Mouse (Mus musculus): ENCODE data around the gene Gm21762. TPM values are rescaled to one million over a fixed set of nuclear protein-coding genes. Genes with fewer than 3 reads are reported as not detected.
"Not testable (repeated sequence)": the region's sequence is repeated elsewhere in the genome, so short reads cannot be mapped to it uniquely, and the experiment has no call there.

Gene Gm21762
- not detected in 2 replicates for polyA plus RNA-seq (2014; fragmentation: Nextera tagmentation; extraction: Ambion mirVana)

DNA sequence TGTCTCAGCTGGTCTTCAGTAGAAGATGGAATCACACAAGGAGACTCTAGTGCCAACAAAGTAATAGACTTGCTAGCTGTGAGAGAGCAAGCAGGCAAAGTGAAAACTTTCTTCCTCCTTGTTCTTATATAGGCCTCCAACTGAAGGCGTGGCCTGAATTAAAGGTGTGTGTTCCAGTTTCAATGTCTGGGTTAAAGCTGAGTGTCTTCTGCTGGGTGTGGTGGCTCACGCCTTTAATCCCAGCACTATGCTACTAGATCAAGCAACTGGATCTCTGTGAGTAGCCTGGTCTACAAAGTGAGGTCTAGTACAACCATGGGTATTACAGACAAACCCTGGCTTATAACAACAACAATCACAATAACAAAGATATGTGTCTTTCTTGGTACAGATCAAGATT lies at the start of gene Gm21762:
Gene Gm21762, minus strand, starts transcription at position 101 of the 400 bp plus-strand sequence.
- H3K9me3 ChIP-seq (ENCODE audit: control insufficient read depth, low read depth, low read length); H3K27me3 ChIP-seq (ENCODE audit: control insufficient read depth, insufficient read depth, low read length); H3K9ac ChIP-seq (replicated peaks; ENCODE audit: low read depth, low read length); H3K4me2 ChIP-seq (replicated peaks; ENCODE audit: low read depth, low read length); H3K4me1 ChIP-seq (ENCODE audit: control insufficient read depth, insufficient read depth, low read length); H3K4me3 ChIP-seq (ENCODE audit: low read depth, low read length); ATAC-seq (ENCODE audit: insufficient number of reproducible peaks, insufficient read depth, low FRiP score, low read depth); H3K27ac ChIP-seq (ENCODE audit: low read length); H3K36me3 ChIP-seq (ENCODE audit: control insufficient read depth, insufficient read depth, low read length): not testable (repeated sequence)
- WGBS = no CpG with 5 or more reads among the region's 2 CpGs

DNA sequence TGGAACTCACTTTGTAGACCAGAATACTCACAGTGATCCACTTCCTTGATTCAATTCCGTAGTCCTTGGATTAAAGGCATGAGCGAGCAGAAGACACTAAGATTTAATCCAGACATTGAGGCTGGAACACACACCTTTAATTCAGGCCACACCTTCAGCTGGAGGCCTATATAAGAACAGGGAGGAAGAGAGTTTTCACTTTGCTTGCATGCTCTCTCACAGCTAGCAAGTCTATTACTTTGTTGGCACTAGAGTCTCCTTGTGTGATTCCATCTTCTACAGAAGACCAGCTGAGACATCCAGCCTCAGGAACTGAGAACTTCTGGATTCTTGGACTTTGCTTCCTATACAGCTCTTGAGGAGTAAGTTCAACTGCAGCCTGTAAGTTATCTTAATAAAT lies 47.1 kb upstream of the Gm21762 start, which contains the start of gene AF067061:
Gene AF067061, plus strand, starts transcription at position 245 of the 400 bp plus-strand sequence.
- H3K9me3 ChIP-seq (ENCODE audit: control insufficient read depth, low read depth, low read length); ATAC-seq (ENCODE audit: insufficient number of reproducible peaks, insufficient read depth, low FRiP score, low read depth); H3K4me2 ChIP-seq (replicated peaks; ENCODE audit: low read depth, low read length); H3K27me3 ChIP-seq (ENCODE audit: control insufficient read depth, insufficient read depth, low read length); H3K27ac ChIP-seq (ENCODE audit: low read length); H3K9ac ChIP-seq (replicated peaks; ENCODE audit: low read depth, low read length); H3K36me3 ChIP-seq (ENCODE audit: control insufficient read depth, insufficient read depth, low read length); H3K4me1 ChIP-seq (ENCODE audit: control insufficient read depth, insufficient read depth, low read length); H3K4me3 ChIP-seq (ENCODE audit: low read depth, low read length): not testable (repeated sequence)
- 93% methylated on average over 2 of the region's 2 CpGs for WGBS

DNA sequence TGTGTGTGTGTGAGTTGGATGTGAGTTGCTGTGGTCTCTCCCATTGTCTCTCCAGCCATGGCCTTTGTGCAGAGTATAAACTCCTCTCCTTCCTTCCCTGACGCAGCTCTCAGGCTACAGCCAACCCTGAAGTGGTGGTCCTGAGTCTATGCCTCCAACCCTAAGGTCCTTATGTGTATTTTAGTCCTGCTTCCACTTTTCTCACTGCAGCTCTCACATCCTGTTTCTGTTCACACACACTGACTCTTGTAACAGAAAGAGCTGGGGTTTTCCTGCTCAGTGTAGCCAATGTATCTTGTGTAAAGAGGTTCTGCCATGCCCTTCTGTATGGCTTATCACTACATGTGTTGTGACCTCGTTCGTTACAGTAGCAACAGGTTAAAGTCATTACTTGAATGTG lies 44.0 kb upstream of the Gm21762 start:
- not testable (repeated sequence) for H3K27ac ChIP-seq (ENCODE audit: low read length); H3K4me3 ChIP-seq (ENCODE audit: low read depth, low read length); H3K36me3 ChIP-seq (ENCODE audit: control insufficient read depth, insufficient read depth, low read length); H3K27me3 ChIP-seq (ENCODE audit: control insufficient read depth, insufficient read depth, low read length); H3K4me2 ChIP-seq (replicated peaks; ENCODE audit: low read depth, low read length); H3K9me3 ChIP-seq (ENCODE audit: control insufficient read depth, low read depth, low read length); ATAC-seq (ENCODE audit: insufficient number of reproducible peaks, insufficient read depth, low FRiP score, low read depth); H3K4me1 ChIP-seq (ENCODE audit: control insufficient read depth, insufficient read depth, low read length); H3K9ac ChIP-seq (replicated peaks; ENCODE audit: low read depth, low read length)
- 79% methylated on average over 3 of the region's 3 CpGs for WGBS

DNA sequence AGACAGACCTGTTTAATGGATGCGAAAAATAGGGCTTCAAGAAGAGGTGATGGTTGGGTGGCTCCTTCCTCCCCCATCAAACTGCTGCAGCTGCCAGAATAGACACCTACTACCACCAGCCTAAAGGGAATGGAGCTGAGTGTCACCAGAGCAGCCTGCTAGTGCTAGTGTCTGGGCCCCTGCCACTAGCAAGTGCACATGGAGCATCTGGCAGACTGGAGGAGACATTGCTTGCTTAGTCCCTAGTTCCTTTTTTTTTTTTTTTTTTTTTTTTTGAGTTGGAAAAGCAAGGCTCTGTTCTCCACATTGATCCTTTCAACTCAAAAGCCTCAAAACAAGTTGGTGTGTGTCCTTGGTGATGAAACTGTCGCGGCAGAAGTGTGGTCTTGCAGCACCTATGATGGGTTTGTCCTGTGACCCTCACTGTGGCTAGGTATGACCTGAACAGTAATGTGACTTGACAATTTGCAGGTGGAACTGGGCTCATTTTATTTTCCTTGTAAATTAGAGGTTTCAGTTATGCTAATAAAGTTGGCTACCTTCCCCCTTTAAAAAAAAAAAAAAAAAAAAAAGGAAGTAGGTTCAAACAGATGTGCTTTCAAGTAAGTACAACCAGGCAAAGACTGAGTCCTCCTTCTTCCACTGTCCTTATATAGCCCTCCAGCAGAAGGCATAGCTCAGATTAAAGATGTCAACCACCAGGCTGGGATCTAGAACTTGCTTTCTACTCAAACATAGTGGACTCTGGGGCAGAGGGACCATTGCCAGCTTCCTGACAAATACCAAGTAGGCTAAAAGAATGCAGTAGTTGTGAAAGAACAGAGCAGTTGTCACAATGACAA lies 43.3 kb upstream of the Gm21762 start:
- not testable (repeated sequence) for ATAC-seq (ENCODE audit: insufficient number of reproducible peaks, insufficient read depth, low FRiP score, low read depth); H3K36me3 ChIP-seq (ENCODE audit: control insufficient read depth, insufficient read depth, low read length); H3K27ac ChIP-seq (ENCODE audit: low read length); H3K4me3 ChIP-seq (ENCODE audit: low read depth, low read length); H3K4me2 ChIP-seq (replicated peaks; ENCODE audit: low read depth, low read length); H3K9me3 ChIP-seq (ENCODE audit: control insufficient read depth, low read depth, low read length); H3K9ac ChIP-seq (replicated peaks; ENCODE audit: low read depth, low read length); H3K27me3 ChIP-seq (ENCODE audit: control insufficient read depth, insufficient read depth, low read length); H3K4me1 ChIP-seq (ENCODE audit: control insufficient read depth, insufficient read depth, low read length)
- WGBS = 88% methylated on average over 3 of the region's 3 CpGs

DNA sequence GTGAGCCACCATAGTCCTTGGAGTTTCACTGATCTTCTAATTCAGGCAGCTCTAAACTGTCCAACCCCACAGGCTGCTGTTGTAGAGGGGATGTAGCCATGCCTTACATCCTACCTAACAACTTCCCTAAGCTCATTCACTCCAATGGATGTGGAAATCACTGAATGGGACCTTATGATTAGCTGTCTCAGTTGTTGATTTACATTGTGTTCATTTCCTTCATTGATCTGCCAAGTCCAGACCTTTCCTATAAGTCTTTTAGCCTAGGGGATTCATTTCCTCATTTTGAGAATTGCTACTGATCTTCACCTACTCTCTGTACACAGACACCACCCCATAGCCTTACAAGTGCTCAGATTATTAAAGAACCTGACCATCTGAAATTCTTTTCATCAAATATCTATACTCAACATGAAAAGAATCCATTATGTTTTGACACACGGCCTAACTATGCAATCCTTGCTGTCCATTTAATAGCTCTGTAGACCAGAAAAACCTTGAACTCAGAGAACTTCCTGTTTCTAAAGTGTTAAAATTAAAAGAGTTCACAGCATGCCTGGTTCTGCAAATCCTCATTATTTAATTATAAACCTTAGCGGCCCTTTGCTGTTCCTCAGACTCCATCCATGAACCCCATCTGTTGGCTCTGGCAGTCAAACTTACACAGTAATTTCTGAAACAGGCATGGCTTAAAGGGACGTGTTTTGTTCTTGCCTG lies 35.6 kb upstream of the Gm21762 start:
- not testable (repeated sequence) for H3K27me3 ChIP-seq (ENCODE audit: control insufficient read depth, insufficient read depth, low read length); H3K4me3 ChIP-seq (ENCODE audit: low read depth, low read length); H3K9ac ChIP-seq (replicated peaks; ENCODE audit: low read depth, low read length); H3K4me1 ChIP-seq (ENCODE audit: control insufficient read depth, insufficient read depth, low read length); H3K9me3 ChIP-seq (ENCODE audit: control insufficient read depth, low read depth, low read length); H3K4me2 ChIP-seq (replicated peaks; ENCODE audit: low read depth, low read length); ATAC-seq (ENCODE audit: insufficient number of reproducible peaks, insufficient read depth, low FRiP score, low read depth); H3K27ac ChIP-seq (ENCODE audit: low read length); H3K36me3 ChIP-seq (ENCODE audit: control insufficient read depth, insufficient read depth, low read length)
- WGBS = 79% methylated on average over 2 of the region's 3 CpGs

DNA sequence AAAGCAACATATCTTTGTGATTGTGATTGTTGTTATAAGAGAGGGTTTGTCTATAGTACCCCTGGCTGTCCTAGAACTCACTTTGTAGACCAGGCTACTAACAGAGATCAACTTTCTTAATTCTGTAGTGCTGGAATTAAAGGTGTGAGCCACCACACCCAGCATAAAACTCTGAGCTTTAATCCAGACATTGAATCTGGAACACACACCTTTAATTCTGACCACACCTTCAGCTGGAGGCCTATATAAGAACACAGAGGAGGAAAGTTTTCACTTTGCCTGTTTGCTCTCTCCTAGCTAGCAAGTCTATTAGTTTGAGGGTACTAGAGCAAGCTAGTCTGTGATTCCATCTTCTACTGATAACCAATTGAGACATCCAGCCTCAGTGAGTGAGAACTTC lies 23.1 kb upstream of the Gm21762 start, which contains the start of gene Gm21731:
Gene Gm21731, plus strand, starts transcription at position 301 of the 400 bp plus-strand sequence.
- not testable (repeated sequence) for H3K27ac ChIP-seq (ENCODE audit: low read length); H3K4me2 ChIP-seq (replicated peaks; ENCODE audit: low read depth, low read length); H3K27me3 ChIP-seq (ENCODE audit: control insufficient read depth, insufficient read depth, low read length); H3K4me1 ChIP-seq (ENCODE audit: control insufficient read depth, insufficient read depth, low read length); H3K36me3 ChIP-seq (ENCODE audit: control insufficient read depth, insufficient read depth, low read length); H3K9ac ChIP-seq (replicated peaks; ENCODE audit: low read depth, low read length); H3K9me3 ChIP-seq (ENCODE audit: control insufficient read depth, low read depth, low read length); ATAC-seq (ENCODE audit: insufficient number of reproducible peaks, insufficient read depth, low FRiP score, low read depth); H3K4me3 ChIP-seq (ENCODE audit: low read depth, low read length)

DNA sequence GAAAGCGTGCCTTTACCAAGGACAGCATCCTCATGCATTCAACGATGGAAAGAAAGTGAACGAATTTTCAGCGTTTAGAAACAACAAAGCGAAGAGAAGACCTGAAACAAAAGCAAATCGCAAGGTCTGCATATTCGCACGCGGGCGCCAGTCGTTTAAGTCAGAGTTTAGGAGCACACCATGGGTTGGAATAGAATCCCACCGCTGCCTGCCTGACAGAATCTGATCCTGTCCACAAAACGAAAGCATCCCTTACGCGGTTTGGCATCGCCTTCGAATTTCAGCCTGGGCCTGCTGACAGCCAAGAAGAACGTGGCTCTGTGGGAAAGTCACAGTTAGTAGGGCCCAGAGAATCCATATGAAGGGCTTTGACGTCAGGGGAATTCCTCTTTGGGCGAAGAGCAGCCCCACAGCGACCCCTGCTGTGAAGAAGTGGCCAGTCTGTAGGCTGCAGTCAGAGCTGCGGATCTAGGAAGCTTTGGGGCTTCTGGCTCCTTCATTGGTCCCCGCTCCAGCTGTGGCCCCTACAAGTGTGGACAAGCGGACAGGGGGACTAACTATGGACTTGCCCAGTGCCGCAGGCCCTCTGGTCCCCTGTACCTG lies 16.8 kb upstream of the Gm21762 start:
- WGBS = 77% methylated on average over 13 of the region's 25 CpGs
- H3K9me3 ChIP-seq (ENCODE audit: control insufficient read depth, low read depth, low read length); H3K27me3 ChIP-seq (ENCODE audit: control insufficient read depth, insufficient read depth, low read length); ATAC-seq (ENCODE audit: insufficient number of reproducible peaks, insufficient read depth, low FRiP score, low read depth); H3K4me2 ChIP-seq (replicated peaks; ENCODE audit: low read depth, low read length); H3K4me1 ChIP-seq (ENCODE audit: control insufficient read depth, insufficient read depth, low read length); H3K4me3 ChIP-seq (ENCODE audit: low read depth, low read length); H3K27ac ChIP-seq (ENCODE audit: low read length); H3K9ac ChIP-seq (replicated peaks; ENCODE audit: low read depth, low read length); H3K36me3 ChIP-seq (ENCODE audit: control insufficient read depth, insufficient read depth, low read length): not testable (repeated sequence)

DNA sequence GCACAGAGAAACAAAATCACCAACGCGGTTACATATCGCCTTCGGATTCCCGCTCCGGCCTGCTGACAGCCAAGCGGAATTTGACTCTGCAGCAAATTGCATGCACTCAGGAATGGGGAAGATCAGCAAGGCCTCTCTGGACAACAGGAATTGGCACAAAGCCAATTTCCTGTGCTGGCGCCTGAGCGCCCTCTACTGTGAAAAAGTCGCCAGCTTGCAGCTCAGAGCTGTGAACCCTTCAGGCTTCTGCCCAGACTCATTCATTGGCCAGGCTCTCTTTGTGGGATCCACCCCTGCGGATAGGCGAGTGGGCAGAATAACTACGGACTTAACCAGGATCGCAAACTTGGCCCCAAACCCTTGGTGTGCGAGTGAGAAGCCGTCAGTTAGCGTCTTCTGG lies 16.1 kb upstream of the Gm21762 start:
- not testable (repeated sequence) for ATAC-seq (ENCODE audit: insufficient number of reproducible peaks, insufficient read depth, low FRiP score, low read depth); H3K9me3 ChIP-seq (ENCODE audit: control insufficient read depth, low read depth, low read length); H3K27me3 ChIP-seq (ENCODE audit: control insufficient read depth, insufficient read depth, low read length); H3K4me2 ChIP-seq (replicated peaks; ENCODE audit: low read depth, low read length); H3K4me3 ChIP-seq (ENCODE audit: low read depth, low read length); H3K27ac ChIP-seq (ENCODE audit: low read length); H3K4me1 ChIP-seq (ENCODE audit: control insufficient read depth, insufficient read depth, low read length); H3K36me3 ChIP-seq (ENCODE audit: control insufficient read depth, insufficient read depth, low read length); H3K9ac ChIP-seq (replicated peaks; ENCODE audit: low read depth, low read length)
- WGBS = 95% methylated on average over 14 of the region's 17 CpGs

Measured in stomach, embryonic 14.5 days (tissue).